Mouse (Mus musculus): ENCODE measurements around the gene Csnk1e.
"Not testable (repeated sequence)": the region's sequence is repeated elsewhere in the genome, so short reads cannot be mapped to it uniquely, and the experiment has no call there.

Csnk1e gene

GRCm38 (mm10) chr15:79455106-79455810 is at the start of gene Csnk1e:
TSS of gene Csnk1e (minus strand) at chr15:79455566.
- peak; percentile 76 for DNase-seq (ENCODE audit: low spot score)

- DNase-seq (ENCODE audit: low spot score) = no peak
Measured at GRCm38 (mm10) chr15:79504707-79505452, 49.5 kb upstream of the Csnk1e start, which contains the start of gene Kcnj4. TSS of gene Kcnj4 (minus strand) at chr15:79505241.

GRCm38 (mm10) chr15:79503438-79503837 is 48.1 kb upstream of the Csnk1e start:
- no peak for DNase-seq (ENCODE audit: low spot score)

- DNase-seq (ENCODE audit: low spot score) = no peak
Measured at GRCm38 (mm10) chr15:79502891-79503341, 47.5 kb upstream of the Csnk1e start.

- no peak for DNase-seq (ENCODE audit: low spot score)
Measured at GRCm38 (mm10) chr15:79500110-79500509, 44.7 kb upstream of the Csnk1e start.

- DNase-seq (ENCODE audit: low spot score) = no peak
Measured at GRCm38 (mm10) chr15:79493527-79493926, 38.2 kb upstream of the Csnk1e start.

- no peak for DNase-seq (ENCODE audit: low spot score)
Measured at GRCm38 (mm10) chr15:79489463-79489862, 34.1 kb upstream of the Csnk1e start.

- no peak for DNase-seq (ENCODE audit: low spot score)
Measured at GRCm38 (mm10) chr15:79481181-79481688, 25.9 kb upstream of the Csnk1e start.

- no peak for DNase-seq (ENCODE audit: low spot score)
Measured at GRCm38 (mm10) chr15:79477227-79477626, 21.9 kb upstream of the Csnk1e start.

GRCm38 (mm10) chr15:79473638-79474355 is 18.4 kb upstream of the Csnk1e start:
- no peak for DNase-seq (ENCODE audit: low spot score)

GRCm38 (mm10) chr15:79473042-79473441 is 17.7 kb upstream of the Csnk1e start:
- DNase-seq (ENCODE audit: low spot score) = no peak

- no peak for DNase-seq (ENCODE audit: low spot score)
Measured at GRCm38 (mm10) chr15:79471095-79471494, 15.7 kb upstream of the Csnk1e start.

GRCm38 (mm10) chr15:79470583-79470982 is 15.2 kb upstream of the Csnk1e start:
- peak; percentile 52 for DNase-seq (ENCODE audit: low spot score)

GRCm38 (mm10) chr15:79469577-79469976 is 14.2 kb upstream of the Csnk1e start:
- DNase-seq (ENCODE audit: low spot score) = no peak

- DNase-seq (ENCODE audit: low spot score) = peak; percentile 95
Measured at GRCm38 (mm10) chr15:79466601-79467286, 11.4 kb upstream of the Csnk1e start.

GRCm38 (mm10) chr15:79456546-79456945 is 1.2 kb upstream of the Csnk1e start:
- no peak for DNase-seq (ENCODE audit: low spot score)

GRCm38 (mm10) chr15:79456104-79456503 is 738 bp upstream of the Csnk1e start:
- not testable (repeated sequence) for DNase-seq (ENCODE audit: low spot score)

- no peak for DNase-seq (ENCODE audit: low spot score)
Measured at GRCm38 (mm10) chr15:79453831-79454230, 1.5 kb downstream of the Csnk1e start.

- DNase-seq (ENCODE audit: low spot score) = no peak
Measured at GRCm38 (mm10) chr15:79448041-79448440, 7.3 kb downstream of the Csnk1e start.

- DNase-seq (ENCODE audit: low spot score) = no peak
Measured at GRCm38 (mm10) chr15:79445786-79446654, 9.3 kb downstream of the Csnk1e start.
